Mouse (Mus musculus): ENCODE measurements around the gene Luc7l. TPM values are rescaled to one million over a fixed set of nuclear protein-coding genes. Genes with fewer than 3 reads are reported as not detected.
"Not testable (repeated sequence)": the region's sequence is repeated elsewhere in the genome, so short reads cannot be mapped to it uniquely, and the experiment has no call there.

Luc7l gene
- polyA plus RNA-seq, 2 experiments, result 101 to 126 TPM

DNA sequence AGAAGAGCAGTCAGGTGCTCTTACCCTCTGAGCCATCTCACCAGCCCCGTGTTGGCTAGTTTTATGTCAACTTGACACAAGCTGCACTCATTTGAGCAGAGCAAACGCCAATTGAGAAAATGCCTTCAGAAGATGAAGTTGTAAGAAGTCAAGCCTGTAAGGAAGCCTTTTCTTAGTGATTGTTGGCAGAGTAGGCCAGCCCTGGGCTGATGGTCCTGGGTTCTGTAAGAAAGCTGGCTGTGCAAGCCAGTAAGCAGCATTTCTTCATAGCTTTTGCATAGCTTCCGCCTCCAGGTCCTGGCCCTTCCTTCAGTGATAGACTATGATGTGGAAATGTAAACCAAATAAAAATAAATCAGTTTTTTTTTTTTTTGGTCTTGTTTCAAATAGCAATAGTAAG, 19.9 kb downstream of the Luc7l start:
- Histone ChIP-seq H3K9me3 (ENCODE audit: control insufficient read depth, low read length) (no peaks in the 10 kb centered on the region), H3K4me3 (replicated peaks; ENCODE audit: low read length) (no peak overlapping the region), H3K4me2 (replicated peaks; ENCODE audit: low read depth, low read length, severe bottlenecking) (no peak overlapping the region), H3K27me3 (ENCODE audit: control insufficient read depth, insufficient read depth, low read length) (no peaks in the 10 kb centered on the region), H3K4me1 (ENCODE audit: control insufficient read depth, insufficient read depth, low read length) (no peaks in the 10 kb centered on the region), H3K27ac (replicated peaks; ENCODE audit: low read depth, low read length) (no peak overlapping the region), H3K36me3 (ENCODE audit: control insufficient read depth, insufficient read depth, low read length) (peaks cover 83% of the 10 kb centered on the region), H3K9ac (ENCODE audit: low read depth, low read length, severe bottlenecking) (no peak overlapping the region)
- 88% methylated on average over 3 of the region's 3 CpGs for WGBS
- ATAC-seq (ENCODE audit: low FRiP score, low read depth) (no peak), DNase-seq (ENCODE audit: low spot score) (no peak)
- TF ChIP-seq POLR2A (IDR thresholded peaks at IDR 0.05; ENCODE audit: borderline replicate concordance, extremely low read depth, insufficient read depth, insufficient read length), result no peak

GRCm38 (mm10) chr17:26275933-26276332, 23.2 kb downstream of the Luc7l start:
- Histone ChIP-seq H3K27me3 (ENCODE audit: control insufficient read depth, insufficient read depth, low read length) (no peaks in the 10 kb centered on the region), H3K27ac (replicated peaks; ENCODE audit: low read depth, low read length) (no peak overlapping the region), H3K4me2 (replicated peaks; ENCODE audit: low read depth, low read length, severe bottlenecking) (no peak overlapping the region), H3K4me1 (ENCODE audit: control insufficient read depth, insufficient read depth, low read length) (no peaks in the 10 kb centered on the region), H3K4me3 (replicated peaks; ENCODE audit: low read length) (no peak overlapping the region), H3K9ac (ENCODE audit: low read depth, low read length, severe bottlenecking) (no peak overlapping the region), H3K36me3 (ENCODE audit: control insufficient read depth, insufficient read depth, low read length) (peaks cover 90% of the 10 kb centered on the region), H3K9me3 (ENCODE audit: control insufficient read depth, low read length) (no peaks in the 10 kb centered on the region)
- TF ChIP-seq POLR2A (IDR thresholded peaks at IDR 0.05; ENCODE audit: borderline replicate concordance, extremely low read depth, insufficient read depth, insufficient read length), result no peak
- no peak for ATAC-seq (ENCODE audit: low FRiP score, low read depth)
- 89% methylated on average over 13 of the region's 13 CpGs for WGBS
- no peak for DNase-seq (ENCODE audit: low spot score)

GRCm38 (mm10) chr17:26276711-26277110, 24.0 kb downstream of the Luc7l start:
- 82% methylated on average over 4 of the region's 4 CpGs for WGBS
- no peak overlapping the region for H3K9ac ChIP-seq (ENCODE audit: low read depth, low read length, severe bottlenecking)
- no peak overlapping the region for H3K27ac ChIP-seq (replicated peaks; ENCODE audit: low read depth, low read length)
- H3K36me3 ChIP-seq (ENCODE audit: control insufficient read depth, insufficient read depth, low read length), result peaks cover 90% of the 10 kb centered on the region
- TF ChIP-seq POLR2A (IDR thresholded peaks at IDR 0.05; ENCODE audit: borderline replicate concordance, extremely low read depth, insufficient read depth, insufficient read length), result no peak
- H3K4me1 ChIP-seq (ENCODE audit: control insufficient read depth, insufficient read depth, low read length), result no peaks in the 10 kb centered on the region
- no peaks in the 10 kb centered on the region for H3K27me3 ChIP-seq (ENCODE audit: control insufficient read depth, insufficient read depth, low read length)
- ATAC-seq (ENCODE audit: low FRiP score, low read depth), result no peak
- H3K9me3 ChIP-seq (ENCODE audit: control insufficient read depth, low read length), result no peaks in the 10 kb centered on the region
- no peak overlapping the region for H3K4me3 ChIP-seq (replicated peaks; ENCODE audit: low read length)
- no peak overlapping the region for H3K4me2 ChIP-seq (replicated peaks; ENCODE audit: low read depth, low read length, severe bottlenecking)
- no peak for DNase-seq (ENCODE audit: low spot score)

- peaks cover 78% of the 10 kb centered on the region for H3K36me3 ChIP-seq (ENCODE audit: control insufficient read depth, insufficient read depth, low read length)
Observed at GRCm38 (mm10) chr17:26286199-26286955, 33.7 kb downstream of the Luc7l start.

GRCm38 (mm10) chr17:26289475-26289874, 36.8 kb downstream of the Luc7l start:
- Histone ChIP-seq H3K9ac (ENCODE audit: low read depth, low read length, severe bottlenecking) (no peak overlapping the region), H3K36me3 (ENCODE audit: control insufficient read depth, insufficient read depth, low read length) (peaks cover 47% of the 10 kb centered on the region), H3K27me3 (ENCODE audit: control insufficient read depth, insufficient read depth, low read length) (no peaks in the 10 kb centered on the region), H3K9me3 (ENCODE audit: control insufficient read depth, low read length) (no peaks in the 10 kb centered on the region), H3K4me3 (replicated peaks; ENCODE audit: low read length) (no peak overlapping the region), H3K27ac (replicated peaks; ENCODE audit: low read depth, low read length) (no peak overlapping the region), H3K4me2 (replicated peaks; ENCODE audit: low read depth, low read length, severe bottlenecking) (no peak overlapping the region), H3K4me1 (ENCODE audit: control insufficient read depth, insufficient read depth, low read length) (no peaks in the 10 kb centered on the region)
- ATAC-seq (ENCODE audit: low FRiP score, low read depth) (no peak), DNase-seq (ENCODE audit: low spot score) (no peak)
- no peak for TF ChIP-seq POLR2A (IDR thresholded peaks at IDR 0.05; ENCODE audit: borderline replicate concordance, extremely low read depth, insufficient read depth, insufficient read length)
- 78% methylated on average over 4 of the region's 4 CpGs for WGBS

More at GRCm38 (mm10) chr17:26286199-26286955, 33.7 kb downstream of the Luc7l start:
- Histone ChIP-seq H3K4me1 (ENCODE audit: control insufficient read depth, insufficient read depth, low read length) (no peaks in the 10 kb centered on the region), H3K4me2 (replicated peaks; ENCODE audit: low read depth, low read length, severe bottlenecking) (no peak overlapping the region), H3K27ac (replicated peaks; ENCODE audit: low read depth, low read length) (no peak overlapping the region), H3K9ac (ENCODE audit: low read depth, low read length, severe bottlenecking) (no peak overlapping the region), H3K27me3 (ENCODE audit: control insufficient read depth, insufficient read depth, low read length) (no peaks in the 10 kb centered on the region), H3K9me3 (ENCODE audit: control insufficient read depth, low read length) (no peaks in the 10 kb centered on the region), H3K4me3 (replicated peaks; ENCODE audit: low read length) (no peak overlapping the region)
- DNase-seq (ENCODE audit: low spot score) (no peak), ATAC-seq (ENCODE audit: low FRiP score, low read depth) (no peak)
- no peak for TF ChIP-seq POLR2A (IDR thresholded peaks at IDR 0.05; ENCODE audit: borderline replicate concordance, extremely low read depth, insufficient read depth, insufficient read length)
- 84% methylated on average over 8 of the region's 8 CpGs for WGBS

DNA sequence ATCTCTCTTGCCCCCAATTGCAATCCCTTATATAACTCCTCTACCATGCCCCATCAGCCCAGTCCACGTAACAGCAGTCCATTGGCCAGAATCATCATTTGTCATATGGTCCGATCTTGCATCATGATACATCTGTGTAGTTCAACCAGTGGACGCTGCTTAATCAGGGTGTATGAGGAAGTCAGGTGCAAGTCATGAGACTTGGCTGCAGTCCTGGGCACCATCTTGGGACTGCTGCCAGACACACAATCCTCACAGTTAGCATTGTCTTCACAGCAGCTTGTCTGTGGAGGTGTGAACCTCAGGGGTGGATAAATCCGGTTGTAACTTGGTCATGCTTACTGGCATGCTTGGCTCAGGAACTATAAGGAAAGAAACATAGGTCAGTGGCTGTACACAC, 45.6 kb downstream of the Luc7l start:
- WGBS, result 92% methylated on average over 4 of the region's 4 CpGs
- not testable (repeated sequence) for H3K36me3 ChIP-seq (ENCODE audit: control insufficient read depth, insufficient read depth, low read length); DNase-seq (ENCODE audit: low spot score); ATAC-seq (ENCODE audit: low FRiP score, low read depth); H3K4me1 ChIP-seq (ENCODE audit: control insufficient read depth, insufficient read depth, low read length); H3K9me3 ChIP-seq (ENCODE audit: control insufficient read depth, low read length); H3K4me3 ChIP-seq (replicated peaks; ENCODE audit: low read length); H3K27ac ChIP-seq (replicated peaks; ENCODE audit: low read depth, low read length); H3K4me2 ChIP-seq (replicated peaks; ENCODE audit: low read depth, low read length, severe bottlenecking); H3K9ac ChIP-seq (ENCODE audit: low read depth, low read length, severe bottlenecking); H3K27me3 ChIP-seq (ENCODE audit: control insufficient read depth, insufficient read depth, low read length)

Measured in limb, embryonic 14.5 days (tissue).